Mouse (Mus musculus) telencephalon, adult 2 months (tissue): ENCODE results near the gene Thrsp.

ENCODE experiments used
- DNase-seq: peaks from one replicate; pipeline ENCODE4 v3.0.0-alpha.2; 2011; ENCODE audit warnings: low read depth, low spot score

Gene Thrsp

GRCm38 (mm10) chr7:97418717-97419116 lies 1.2 kb upstream of the Thrsp start:
- no peak for DNase-seq

GRCm38 (mm10) chr7:97416473-97416872 lies 1.1 kb downstream of the Thrsp start:
- no peak for DNase-seq

GRCm38 (mm10) chr7:97414915-97415687 lies 2.4 kb downstream of the Thrsp start:
- no peak for DNase-seq

GRCm38 (mm10) chr7:97414426-97414825 lies 3.1 kb downstream of the Thrsp start:
- DNase-seq = no peak

GRCm38 (mm10) chr7:97413981-97414380 lies 3.5 kb downstream of the Thrsp start:
- DNase-seq = no peak

GRCm38 (mm10) chr7:97411575-97411974 lies 6.0 kb downstream of the Thrsp start:
- DNase-seq = no peak

GRCm38 (mm10) chr7:97411106-97411505 lies 6.4 kb downstream of the Thrsp start:
- no peak for DNase-seq

GRCm38 (mm10) chr7:97407145-97407544 lies 10.4 kb downstream of the Thrsp start:
- DNase-seq = no peak

- peak; percentile 88 for DNase-seq
These were observed 17.4 kb downstream of the Thrsp start, which contains the start of gene Ndufc2 for GRCm38 (mm10) chr7:97399960-97400715. Gene Ndufc2 (plus strand): TSS chr7:97400003.

GRCm38 (mm10) chr7:97398943-97399342 lies 18.6 kb downstream of the Thrsp start:
- no peak for DNase-seq

GRCm38 (mm10) chr7:97394375-97394774 lies 23.2 kb downstream of the Thrsp start:
- no peak for DNase-seq

GRCm38 (mm10) chr7:97392079-97392445 lies 25.5 kb downstream of the Thrsp start:
- DNase-seq = no peak

- peak; percentile 26 for DNase-seq
These were observed 26.0 kb downstream of the Thrsp start for GRCm38 (mm10) chr7:97391293-97392078.

GRCm38 (mm10) chr7:97388541-97388940 lies 29.0 kb downstream of the Thrsp start:
- DNase-seq = no peak

GRCm38 (mm10) chr7:97387561-97388147 lies 29.9 kb downstream of the Thrsp start:
- no peak for DNase-seq

GRCm38 (mm10) chr7:97386806-97387370 lies 30.6 kb downstream of the Thrsp start:
- peak; percentile 90 for DNase-seq

- peak; percentile 43 for DNase-seq
These were observed 31.3 kb downstream of the Thrsp start for GRCm38 (mm10) chr7:97386106-97386805.

GRCm38 (mm10) chr7:97383496-97384132 lies 33.9 kb downstream of the Thrsp start:
- DNase-seq = no peak

GRCm38 (mm10) chr7:97382661-97383060 lies 34.9 kb downstream of the Thrsp start:
- no peak for DNase-seq

- DNase-seq = peak; percentile 50
These were observed 36.9 kb downstream of the Thrsp start for GRCm38 (mm10) chr7:97380500-97381123.
